Mouse (Mus musculus) MEL (cell line): ENCODE data around the gene Minos1. TPM values are rescaled to one million over a fixed set of nuclear protein-coding genes. Genes with fewer than 3 reads are reported as not detected.

Experiments
- DNase-seq: peaks from one replicate; pipeline ENCODE4 v3.0.0; 2011; ENCODE audit warnings: low read depth, low spot score
- H3K27ac ChIP-seq: 2 replicates; pipeline ENCODE4 v1.5.1; 2012; ENCODE audit warnings: low read depth, mild to moderate bottlenecking, control low read depth, low read length, moderate library complexity; ENCODE audit not compliant: control insufficient read depth
- H3K27me3 ChIP-seq, 2 experiments: fragments of 150-350 bp in 1 of 2; sonication (generic) in 1 of 2; 2 replicates each; pipeline ENCODE4 v1.6.1; 2012; ENCODE audit warnings: low read length in 2 of 2, mild to moderate bottlenecking in 2 of 2, improper control_type of control experiment in 1 of 2, moderate library complexity in 1 of 2; ENCODE audit not compliant: insufficient read depth in 2 of 2, control insufficient read depth in 1 of 2
- H3K36me3 ChIP-seq, 2 experiments: 2 replicates each; pipeline ENCODE4 v1.6.1; 2012 to 2014; ENCODE audit warnings: low read length in 2 of 2, improper control_type of control experiment in 1 of 2, inconsistent platforms in 1 of 2, mild to moderate bottlenecking in 1 of 2; ENCODE audit not compliant: insufficient read depth in 2 of 2, control insufficient read depth in 1 of 2
- H3K4me1 ChIP-seq, 2 experiments: fragments of 150-350 bp in 1 of 2; sonication (generic) in 1 of 2; 2 replicates each; pipeline ENCODE4 v1.6.1; 2012; ENCODE audit warnings: low read length in 2 of 2, improper control_type of control experiment in 1 of 2, mild to moderate bottlenecking in 1 of 2; ENCODE audit not compliant: insufficient read depth in 2 of 2, control insufficient read depth in 1 of 2
- H3K4me3 ChIP-seq, 2 experiments: fragments of 150-350 bp in 1 of 2; sonication (generic) in 1 of 2; 2 replicates each; pipeline ENCODE4 v1.5.1; 2012; ENCODE audit warnings: low read depth in 2 of 2, low read length in 2 of 2, mild to moderate bottlenecking in 2 of 2, moderate library complexity in 2 of 2, control low read depth in 1 of 2, improper control_type of control experiment in 1 of 2; ENCODE audit not compliant: control insufficient read depth in 1 of 2, insufficient read depth in 1 of 2
- H3K79me2 ChIP-seq: 2 replicates; pipeline ENCODE4 v1.6.1; 2012; ENCODE audit warnings: mild to moderate bottlenecking, low read length, moderate library complexity; ENCODE audit not compliant: control insufficient read depth, poor library complexity, insufficient read depth
- H3K9ac ChIP-seq: 2 replicates; pipeline ENCODE4 v1.6.1; 2012; ENCODE audit warnings: low read depth, mild to moderate bottlenecking, control low read depth, low read length, moderate library complexity; ENCODE audit not compliant: control insufficient read depth, poor library complexity, severe bottlenecking
- H3K9me3 ChIP-seq: fragments of 150-350 bp; sonication (generic); replicated peaks from 2 replicates; pipeline ENCODE4 v1.6.1; 2012; ENCODE audit warnings: mild to moderate bottlenecking, low read length, improper control_type of control experiment, moderate library complexity; ENCODE audit not compliant: insufficient read depth
- CTCF ChIP-seq, 3 experiments: IDR thresholded peaks in 2 of 3; conservative IDR thresholded peaks in 1 of 3; 2 replicates each; pipeline ENCODE4 v1.5.1; 2011 to 2012; ENCODE audit warnings: low read length in 3 of 3, low read depth in 2 of 3, mild to moderate bottlenecking in 2 of 3, improper control_type of control experiment in 1 of 3, inconsistent platforms in 1 of 3, mixed read lengths in 1 of 3, moderate library complexity in 1 of 3; ENCODE audit not compliant: control insufficient read depth in 1 of 3, insufficient read depth in 1 of 3, poor library complexity in 1 of 3, severe bottlenecking in 1 of 3
- E2F4 ChIP-seq: IDR thresholded peaks from 2 replicates; pipeline ENCODE4 v1.6.1; 2011; ENCODE audit warnings: low read depth, low read length, improper control_type of control experiment, borderline replicate concordance
- EP300 ChIP-seq, 2 experiments: IDR thresholded peaks; 2 replicates each; pipeline ENCODE4 v1.6.1; 2011; ENCODE audit warnings: improper control_type of control experiment in 2 of 2, low read length in 2 of 2, low read depth in 1 of 2, mild to moderate bottlenecking in 1 of 2
- GATA1 ChIP-seq: IDR thresholded peaks from 2 replicates; pipeline ENCODE4 v1.6.1; 2011; ENCODE audit warnings: low read depth, low read length, improper control_type of control experiment
- MAFK ChIP-seq: IDR thresholded peaks from 2 replicates; pipeline ENCODE4 v1.6.1; 2011; ENCODE audit warnings: low read depth, mild to moderate bottlenecking, low read length, improper control_type of control experiment, borderline replicate concordance
- MEF2A ChIP-seq: IDR thresholded peaks from 2 replicates; pipeline ENCODE4 v1.6.1; 2014; ENCODE audit warnings: low read depth, mild to moderate bottlenecking, inconsistent platforms, low read length, improper control_type of control experiment; ENCODE audit not compliant: poor library complexity, insufficient replicate concordance, severe bottlenecking; ENCODE audit errors: extremely low read depth
- MYC ChIP-seq: IDR thresholded peaks from 2 replicates; pipeline ENCODE4 v1.6.1; 2011; ENCODE audit warnings: low read depth, mild to moderate bottlenecking, low read length, improper control_type of control experiment, moderate library complexity
- NELFE ChIP-seq: IDR thresholded peaks from 2 replicates; pipeline ENCODE4 v1.6.1; 2011; ENCODE audit warnings: low read depth, low read length, improper control_type of control experiment
- NRF1 ChIP-seq: IDR thresholded peaks from 2 replicates; pipeline ENCODE4 v1.6.1; 2014; ENCODE audit warnings: low read depth, mild to moderate bottlenecking, inconsistent platforms, low read length, improper control_type of control experiment, moderate library complexity; ENCODE audit not compliant: poor library complexity, insufficient read depth, severe bottlenecking
- POLR2AphosphoS2 ChIP-seq: IDR thresholded peaks from 2 replicates; pipeline ENCODE4 v1.6.1; 2011; ENCODE audit warnings: low read length, improper control_type of control experiment
- POLR2AphosphoS5 ChIP-seq: IDR thresholded peaks from 2 replicates; pipeline ENCODE4 v1.6.1; 2012; ENCODE audit warnings: low read depth, borderline replicate concordance, mild to moderate bottlenecking, inconsistent platforms, low read length, moderate library complexity, mixed read lengths
- RAD21 ChIP-seq: IDR thresholded peaks from 2 replicates; pipeline ENCODE4 v1.6.1; 2011; ENCODE audit warnings: mild to moderate bottlenecking, low read depth, low read length, improper control_type of control experiment
- RCOR1 ChIP-seq: IDR thresholded peaks from 2 replicates; pipeline ENCODE4 v1.6.1; 2012; ENCODE audit warnings: low read depth, mild to moderate bottlenecking, inconsistent platforms, low read length, improper control_type of control experiment
- SIN3A ChIP-seq: IDR thresholded peaks from 2 replicates; pipeline ENCODE4 v1.6.1; 2012; ENCODE audit warnings: low read length, improper control_type of control experiment, inconsistent platforms
- SMC3 ChIP-seq: IDR thresholded peaks from 2 replicates; pipeline ENCODE4 v1.6.1; 2011; ENCODE audit warnings: low read depth, low read length, improper control_type of control experiment
- TAL1 ChIP-seq: IDR thresholded peaks from 2 replicates; pipeline ENCODE4 v1.6.1; 2012; ENCODE audit warnings: mild to moderate bottlenecking, inconsistent platforms, low read length, moderate library complexity, mixed read lengths
- TBP ChIP-seq: IDR thresholded peaks from 2 replicates; pipeline ENCODE4 v1.8.0; 2011; ENCODE audit warnings: low read depth, low read length, improper control_type of control experiment
- TCF12 ChIP-seq: IDR thresholded peaks from 2 replicates; pipeline ENCODE4 v1.6.1; 2014; ENCODE audit warnings: low read depth, mild to moderate bottlenecking, inconsistent platforms, low read length, improper control_type of control experiment, moderate library complexity
- UBTF ChIP-seq: IDR thresholded peaks from 2 replicates; pipeline ENCODE4 v1.6.1; 2012; ENCODE audit warnings: low read depth, mild to moderate bottlenecking, inconsistent platforms, low read length, improper control_type of control experiment, moderate library complexity, borderline replicate concordance; ENCODE audit not compliant: insufficient read depth
- USF1 ChIP-seq: IDR thresholded peaks from 2 replicates; pipeline ENCODE4 v1.6.1; 2014; ENCODE audit warnings: low read depth, mild to moderate bottlenecking, inconsistent platforms, low read length, improper control_type of control experiment, moderate library complexity
- ZC3H11A ChIP-seq: IDR thresholded peaks from 2 replicates; pipeline ENCODE4 v1.6.1; 2012; ENCODE audit warnings: low read depth, mild to moderate bottlenecking, inconsistent platforms, low read length, improper control_type of control experiment
- polyA plus RNA-seq, 2 experiments: library from polyadenylated mRNA; stranded (reverse) in 1 of 2; unstranded in 1 of 2; fragments of >175 nt in 1 of 2; fragments of >200 nt in 1 of 2; gene quantifications; 2 replicates each; pipeline versions ENCODE4 v1.2.1 to v1.2.4; 2012; ENCODE audit warnings: low replicate concordance in 2 of 2, low read depth in 1 of 2; ENCODE audit not compliant: insufficient read length in 2 of 2, insufficient read depth in 1 of 2, missing spikeins in 1 of 2
- total RNA-seq: library from RNA; depleted of rRNA; stranded (reverse); fragments of 300-350 nt; gene quantifications from 2 replicates; pipeline ENCODE4 v1.2.3, GENCODE M21; 2012

Minos1 gene
- total and polyA plus RNA-seq, 3 experiments: 163 to 401 TPM; not detected in 1

- Histone ChIP-seq H3K36me3 (peaks cover 0 to 12% of the 10 kb centered on the region in 2 experiments; a peak in 2 of 4 replicates), H3K27me3 (no peaks in the 10 kb centered on the region), H3K9me3 (no peaks in the 10 kb centered on the region), H3K4me3 (no peak overlapping the region), H3K9ac (no peak overlapping the region), H3K27ac (no peak overlapping the region), H3K4me1 (peaks cover 0 to 20% of the 10 kb centered on the region in 2 experiments; a peak in 2 of 4 replicates), H3K79me2 (no peaks in the 10 kb centered on the region)
- DNase-seq: no peak
- TF ChIP-seq NELFE (no peak), RAD21 (no peak), MEF2A (no peak), TAL1 (no peak), MAFK (no peak), USF1 (no peak), CTCF (IDR thresholded peaks at IDR 0.05 in 2 of 3, conservative IDR thresholded peaks at IDR 0.05 in 1 of 3; ENCODE audit: control insufficient read depth in 1 of 3, insufficient read depth in 1 of 3, low read depth in 2 of 3, low read length in 3 of 3, poor library complexity in 1 of 3, severe bottlenecking in 1 of 3) (no peak)
Observed at GRCm38 (mm10) chr4:139178377-139178776, 47.5 kb upstream of the Minos1 start.

GRCm38 (mm10) chr4:139177921-139178320 lies 47.0 kb upstream of the Minos1 start:
- peaks cover 0 to 20% of the 10 kb centered on the region in 2 experiments; a peak in 2 of 4 replicates for H3K4me1 ChIP-seq
- no peaks in the 10 kb centered on the region for H3K27me3 ChIP-seq
- TF ChIP-seq RCOR1 (no peak), TBP (no peak), SMC3 (peak; percentile 48), ZC3H11A (no peak), MYC (no peak), CTCF (IDR thresholded peaks at IDR 0.05 in 2 of 3, conservative IDR thresholded peaks at IDR 0.05 in 1 of 3; ENCODE audit: control insufficient read depth in 1 of 3, insufficient read depth in 1 of 3, low read depth in 2 of 3, low read length in 3 of 3, poor library complexity in 1 of 3, severe bottlenecking in 1 of 3) (peak; percentile 44 to 63 (median 51)), POLR2AphosphoS2 (no peak), GATA1 (no peak), TCF12 (no peak), MAFK (no peak), UBTF (no peak), RAD21 (peak; percentile 49), E2F4 (no peak), POLR2AphosphoS5 (no peak), SIN3A (no peak), MEF2A (no peak), EP300 (IDR thresholded peaks at IDR 0.05; ENCODE audit: low read depth in 1 of 2, low read length in 2 of 2) (no peak), NRF1 (no peak)
- H3K79me2 ChIP-seq: no peaks in the 10 kb centered on the region
- no peak overlapping the region for H3K9ac ChIP-seq
- DNase-seq: peak; percentile 49
- H3K9me3 ChIP-seq: no peaks in the 10 kb centered on the region
- peaks cover 0 to 12% of the 10 kb centered on the region in 2 experiments; a peak in 2 of 4 replicates for H3K36me3 ChIP-seq
- no peak overlapping the region for H3K4me3 ChIP-seq
- no peak overlapping the region for H3K27ac ChIP-seq
